Mouse (Mus musculus): ENCODE data around the gene Phb. TPM values are rescaled to one million over a fixed set of nuclear protein-coding genes. Genes with fewer than 3 reads are reported as not detected.
A peak's percentile ranks its signal among the peaks of the same experiment; 100 is the strongest.

The Phb gene
- polyA plus RNA-seq, 2 experiments, result 124 to 153 TPM

DNA sequence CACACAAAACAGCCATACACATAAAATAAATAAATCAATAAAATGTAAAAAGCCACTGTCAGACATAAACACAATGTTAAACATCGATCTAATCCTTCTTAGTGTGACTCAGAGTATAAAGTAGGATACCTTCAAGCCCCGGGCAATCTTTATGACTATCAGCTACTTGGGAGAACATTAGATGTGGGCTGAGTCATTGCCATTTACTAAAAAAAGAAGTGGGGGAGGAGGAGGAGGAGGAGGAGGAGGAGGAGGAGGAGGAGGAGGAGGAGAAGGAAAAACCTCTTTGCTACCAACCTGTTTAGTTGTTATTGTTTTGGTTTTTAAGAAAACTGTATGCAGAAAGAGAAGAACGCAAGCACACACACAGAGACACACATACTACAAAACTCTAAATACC is 22.8 kb downstream of the Phb start:
- DNase-seq (ENCODE audit: low read depth in 3 of 3, low spot score in 3 of 3) (no peak), ATAC-seq (ENCODE audit: insufficient read depth) (peak; percentile 42; the same call in 1 of the 2 replicates)
- no peak overlapping the region for H3K4me3 ChIP-seq (ENCODE audit: insufficient read depth in 1 of 2, low read depth in 2 of 2, low read length in 2 of 2)
- TF ChIP-seq EP300 (IDR thresholded peaks at IDR 0.05; ENCODE audit: low read depth), result no peak
- no peak for TF ChIP-seq CTCF (IDR thresholded peaks at IDR 0.05; ENCODE audit: low read depth)
- peak overlapping the region; percentile 41 for H3K9ac ChIP-seq (replicated peaks)
- no peaks in the 10 kb centered on the region for H3K36me3 ChIP-seq (replicated peaks; ENCODE audit: control insufficient read depth, insufficient read depth, low read depth)
- H3K9me3 ChIP-seq (ENCODE audit: control insufficient read depth, low read length), result no peaks in the 10 kb centered on the region
- WGBS (ENCODE audit: insufficient replicate concordance), result 42% methylated on average over 3 of the region's 3 CpGs
- peaks cover 27 to 44% of the 10 kb centered on the region in 2 experiments for H3K4me1 ChIP-seq (replicated peaks; ENCODE audit: control insufficient read depth in 2 of 2, insufficient read depth in 2 of 2, low read length in 1 of 2)
- peak overlapping the region; percentile 47 for H3K4me2 ChIP-seq (ENCODE audit: low read depth)
- no peaks in the 10 kb centered on the region for H3K27me3 ChIP-seq (ENCODE audit: control insufficient read depth, insufficient read depth, low read length)
- H3K27ac ChIP-seq, result peak overlapping the region; percentile 49

DNA sequence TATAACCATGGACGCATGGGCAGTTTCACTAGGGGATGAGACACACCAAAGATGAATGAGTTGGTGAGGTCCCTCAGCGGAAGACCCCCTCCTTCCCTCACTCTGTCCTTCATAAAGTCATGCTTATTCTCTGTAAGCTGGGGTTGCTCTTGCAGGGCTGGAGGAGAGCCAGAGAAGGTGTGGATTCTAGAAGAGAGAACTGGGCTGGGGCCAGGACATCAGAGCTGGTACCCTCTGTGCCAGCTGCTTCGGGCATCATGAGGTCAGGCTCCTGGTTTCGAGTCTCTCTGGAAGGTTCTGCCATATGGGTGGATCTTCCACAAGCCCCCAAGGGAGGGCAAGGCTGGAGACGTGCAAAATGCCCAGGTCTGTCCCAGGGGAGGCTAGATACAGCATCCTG is 31.8 kb downstream of the Phb start:
- H3K36me3 ChIP-seq (replicated peaks; ENCODE audit: control insufficient read depth, insufficient read depth, low read depth), result no peaks in the 10 kb centered on the region
- no peaks in the 10 kb centered on the region for H3K9me3 ChIP-seq (ENCODE audit: control insufficient read depth, low read length)
- ATAC-seq (ENCODE audit: insufficient read depth), result no peak
- 72% methylated on average over 5 of the region's 5 CpGs for WGBS (ENCODE audit: insufficient replicate concordance)
- H3K27ac ChIP-seq, result no peak overlapping the region
- no peak overlapping the region for H3K4me3 ChIP-seq (ENCODE audit: insufficient read depth in 1 of 2, low read depth in 2 of 2, low read length in 2 of 2)
- no peak overlapping the region for H3K4me2 ChIP-seq (ENCODE audit: low read depth)
- H3K4me1 ChIP-seq (replicated peaks; ENCODE audit: control insufficient read depth in 2 of 2, insufficient read depth in 2 of 2, low read length in 1 of 2), result peaks cover 17 to 20% of the 10 kb centered on the region in 2 experiments
- H3K9ac ChIP-seq (replicated peaks), result no peak overlapping the region
- no peaks in the 10 kb centered on the region for H3K27me3 ChIP-seq (ENCODE audit: control insufficient read depth, insufficient read depth, low read length)
- no peak for DNase-seq (ENCODE audit: low read depth in 3 of 3, low spot score in 3 of 3)
- TF ChIP-seq CTCF (IDR thresholded peaks at IDR 0.05; ENCODE audit: low read depth) (no peak), EP300 (IDR thresholded peaks at IDR 0.05; ENCODE audit: low read depth) (no peak)

DNA sequence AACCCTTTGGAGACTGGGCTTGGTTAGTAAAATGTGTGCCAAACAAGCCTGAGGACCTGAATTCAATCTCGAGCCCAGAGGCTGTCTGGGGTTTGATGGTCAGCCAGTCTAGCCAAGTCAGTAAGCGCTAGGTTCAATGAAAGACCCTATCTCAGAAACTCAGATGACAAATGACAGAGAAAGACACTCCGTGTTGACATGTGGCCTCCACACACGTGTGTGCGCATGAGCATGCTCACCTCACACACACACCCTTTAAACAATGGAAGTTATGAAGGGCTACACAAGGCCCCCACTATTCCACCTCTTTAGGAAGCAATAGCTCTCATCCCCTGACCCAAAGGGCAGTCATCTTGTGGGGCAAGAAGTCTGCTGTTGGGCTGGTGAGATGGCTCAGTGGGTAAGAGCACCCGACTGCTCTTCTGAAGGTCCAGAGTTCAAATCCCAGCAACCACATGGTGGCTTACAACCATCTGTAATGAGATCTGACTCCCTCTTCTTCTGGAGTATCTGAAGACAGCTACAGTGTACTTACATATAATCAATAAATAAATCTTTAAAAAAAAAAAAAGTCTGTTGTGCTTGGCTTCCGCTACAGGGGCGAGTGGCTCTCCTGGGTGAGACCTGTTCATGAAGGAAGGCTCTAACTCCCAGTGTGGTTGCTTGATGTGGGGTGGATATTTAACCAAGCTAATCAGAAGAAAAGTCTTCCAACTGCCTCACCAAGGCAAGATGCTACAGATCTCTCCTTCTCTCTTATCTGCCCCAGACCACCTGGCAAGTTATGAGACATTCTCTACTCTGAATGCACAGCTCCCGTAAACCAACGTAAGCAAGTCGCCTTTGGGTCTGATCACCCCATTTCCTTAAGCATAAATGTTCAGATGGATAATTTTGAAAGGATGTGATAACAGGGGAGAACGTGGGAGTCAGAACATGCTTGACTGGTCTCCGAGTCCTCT is 34.3 kb downstream of the Phb start:
- TF ChIP-seq CTCF (IDR thresholded peaks at IDR 0.05; ENCODE audit: low read depth) (no peak), EP300 (IDR thresholded peaks at IDR 0.05; ENCODE audit: low read depth) (peak; percentile 95)
- H3K9ac ChIP-seq (replicated peaks), result peak overlapping the region; percentile 31
- peaks cover 17 to 18% of the 10 kb centered on the region in 2 experiments for H3K4me1 ChIP-seq (replicated peaks; ENCODE audit: control insufficient read depth in 2 of 2, insufficient read depth in 2 of 2, low read length in 1 of 2)
- peak overlapping the region; percentile 48 for H3K4me2 ChIP-seq (ENCODE audit: low read depth)
- DNase-seq (ENCODE audit: low read depth in 3 of 3, low spot score in 3 of 3), result peak in 2 of 3 experiments; percentile 70 to 71
- ATAC-seq (ENCODE audit: insufficient read depth), result peak; percentile 92
- H3K9me3 ChIP-seq (ENCODE audit: control insufficient read depth, low read length), result no peaks in the 10 kb centered on the region
- 37% methylated on average over 13 of the region's 13 CpGs for WGBS (ENCODE audit: insufficient replicate concordance)
- H3K27me3 ChIP-seq (ENCODE audit: control insufficient read depth, insufficient read depth, low read length), result no peaks in the 10 kb centered on the region
- H3K4me3 ChIP-seq (ENCODE audit: insufficient read depth in 1 of 2, low read depth in 2 of 2, low read length in 2 of 2), result no peak overlapping the region
- H3K36me3 ChIP-seq (replicated peaks; ENCODE audit: control insufficient read depth, insufficient read depth, low read depth), result no peaks in the 10 kb centered on the region
- peak overlapping the region; percentile 84 for H3K27ac ChIP-seq

DNA sequence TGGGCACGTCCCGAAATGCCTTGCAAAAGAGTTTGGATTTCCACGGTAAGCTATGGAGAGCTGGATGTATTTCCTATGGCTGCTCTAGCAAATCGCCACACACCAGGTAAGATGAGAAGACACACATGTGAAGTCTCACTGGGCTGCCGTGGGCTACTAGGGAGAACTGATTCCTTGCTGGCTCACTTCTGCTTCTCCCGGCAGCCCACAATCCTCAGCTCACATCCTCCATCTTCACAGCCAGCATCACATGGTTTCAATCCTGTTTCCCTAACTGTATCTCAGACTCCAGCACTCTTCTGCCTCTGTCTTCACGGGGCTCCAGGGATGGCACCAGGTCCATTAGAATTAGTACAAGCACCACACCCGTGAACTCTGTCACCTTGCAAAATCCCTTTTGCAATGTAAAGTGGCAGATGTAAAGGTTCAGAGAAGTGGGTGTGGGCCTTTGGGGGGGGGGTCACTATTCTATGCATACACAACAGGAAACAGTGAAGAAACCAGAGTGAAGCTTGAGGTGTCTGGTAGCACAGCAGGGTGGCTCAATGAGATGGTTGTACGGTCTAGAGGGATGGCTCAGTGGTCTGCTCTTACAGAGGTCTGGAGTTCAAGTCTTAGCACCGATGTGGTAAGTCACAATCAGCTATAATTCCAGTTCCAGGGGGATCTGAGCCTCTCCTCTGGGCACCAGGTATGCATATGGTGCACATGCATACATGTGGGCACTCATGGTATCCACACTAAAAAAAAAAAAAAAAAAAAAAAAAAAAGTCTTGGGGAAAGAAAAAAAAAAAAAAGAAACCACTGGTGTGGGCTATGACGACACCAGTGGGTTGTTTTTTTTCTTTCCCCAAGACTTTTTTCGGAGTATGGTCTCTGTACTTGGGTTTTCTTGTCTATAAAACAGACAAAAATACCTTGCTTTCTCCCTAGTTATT is 37.5 kb downstream of the Phb start:
- peaks cover 23 to 25% of the 10 kb centered on the region in 2 experiments for H3K4me1 ChIP-seq (replicated peaks; ENCODE audit: control insufficient read depth in 2 of 2, insufficient read depth in 2 of 2, low read length in 1 of 2)
- no peaks in the 10 kb centered on the region for H3K27me3 ChIP-seq (ENCODE audit: control insufficient read depth, insufficient read depth, low read length)
- ATAC-seq (ENCODE audit: insufficient read depth) (no peak), DNase-seq (ENCODE audit: low read depth in 3 of 3, low spot score in 3 of 3) (no peak)
- H3K9ac ChIP-seq (replicated peaks), result no peak overlapping the region
- 74% methylated on average over 12 of the region's 12 CpGs for WGBS (ENCODE audit: insufficient replicate concordance)
- no peak overlapping the region for H3K4me2 ChIP-seq (ENCODE audit: low read depth)
- H3K27ac ChIP-seq, result no peak overlapping the region
- TF ChIP-seq EP300 (IDR thresholded peaks at IDR 0.05; ENCODE audit: low read depth) (no peak), CTCF (IDR thresholded peaks at IDR 0.05; ENCODE audit: low read depth) (no peak)
- no peaks in the 10 kb centered on the region for H3K9me3 ChIP-seq (ENCODE audit: control insufficient read depth, low read length)
- H3K36me3 ChIP-seq (replicated peaks; ENCODE audit: control insufficient read depth, insufficient read depth, low read depth), result no peaks in the 10 kb centered on the region
- H3K4me3 ChIP-seq (ENCODE audit: insufficient read depth in 1 of 2, low read depth in 2 of 2, low read length in 2 of 2), result no peak overlapping the region
